Mouse (Mus musculus): ENCODE data around the gene Npas2. TPM values are rescaled to one million over a fixed set of nuclear protein-coding genes. Genes with fewer than 3 reads are reported as not detected.

The Npas2 gene
- total RNA-seq, 2 experiments from 2014 or later, result 65.7 to 75.6 TPM

- intact Hi-C loops (cut with DNase I), result no loop called here
- TF ChIP-seq CTCF (IDR thresholded peaks at IDR 0.05), result no peak
- H3K27ac ChIP-seq, result no peak overlapping the region
- no peak for DNase-seq (ENCODE audit: extremely low spot score in 1 of 2, low spot score in 2 of 2)
- H3K4me3 ChIP-seq, result no peak overlapping the region
Observed at GRCm38 (mm10) chr1:39288425-39288824, 94.9 kb downstream of the Npas2 start.

GRCm38 (mm10) chr1:39292001-39292400 is 98.5 kb downstream of the Npas2 start:
- H3K4me3 ChIP-seq, result no peak overlapping the region
- H3K27ac ChIP-seq, result no peak overlapping the region
- intact Hi-C loops (cut with DNase I), result no loop called here
- no peak for DNase-seq (ENCODE audit: extremely low spot score in 1 of 2, low spot score in 2 of 2)
- TF ChIP-seq CTCF (IDR thresholded peaks at IDR 0.05), result no peak

DNA sequence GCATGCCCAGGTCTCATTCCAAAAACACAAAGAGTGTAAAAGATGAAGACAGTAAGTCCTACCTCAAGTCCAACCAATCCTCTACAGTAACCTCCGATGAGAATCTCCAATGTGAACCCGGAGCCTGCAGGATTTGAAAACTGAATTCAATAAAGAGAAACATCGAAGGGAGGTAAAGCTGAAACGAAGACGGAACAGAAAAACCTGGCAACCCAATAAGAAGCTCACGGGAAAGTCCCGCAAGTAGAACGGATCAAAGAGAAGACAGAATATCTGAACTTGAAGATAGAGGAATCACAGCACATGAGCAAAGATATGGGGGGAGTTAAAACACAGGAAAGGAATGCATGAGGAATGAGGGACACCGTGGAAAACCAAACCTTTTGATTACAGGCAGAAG is 104.8 kb downstream of the Npas2 start:
- intact Hi-C loops (cut with DNase I), result no loop called here
- H3K4me3 ChIP-seq, result no peak overlapping the region
- no peak for DNase-seq (ENCODE audit: extremely low spot score in 1 of 2, low spot score in 2 of 2)

DNA sequence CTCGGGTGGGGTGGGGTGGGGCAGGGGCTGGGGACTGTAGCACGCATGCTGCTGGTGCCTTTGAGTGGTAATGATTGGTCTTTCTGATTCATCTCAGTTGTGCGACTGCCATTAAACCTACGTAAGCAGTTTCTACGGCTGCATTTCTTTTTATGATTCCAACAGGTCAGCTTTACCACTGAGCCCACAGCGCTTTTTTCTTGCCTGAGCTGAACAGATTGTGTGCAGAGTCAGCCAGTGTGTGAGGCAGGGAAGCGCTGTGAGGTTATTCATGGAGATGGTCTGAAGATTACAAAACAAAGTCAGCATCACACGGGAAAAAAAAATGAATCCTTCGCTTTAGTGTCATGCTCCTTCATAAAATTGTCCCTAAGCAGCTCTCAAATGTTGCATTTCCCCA is 106.7 kb downstream of the Npas2 start:
- no peak for TF ChIP-seq CTCF (IDR thresholded peaks at IDR 0.05)
- no peak overlapping the region for H3K4me3 ChIP-seq
- H3K27ac ChIP-seq, result peak overlapping the region; percentile 22
- intact Hi-C loops (cut with DNase I), result no loop called here
- no peak for DNase-seq (ENCODE audit: extremely low spot score in 1 of 2, low spot score in 2 of 2)

More for the DNA sequence above, 104.8 kb downstream of the Npas2 start:
- 0 out of 2 replicates have a peak overlapping the region, but pooled peaks have one; percentile 12 for H3K27ac ChIP-seq
- no peak for TF ChIP-seq CTCF (IDR thresholded peaks at IDR 0.05)

DNA sequence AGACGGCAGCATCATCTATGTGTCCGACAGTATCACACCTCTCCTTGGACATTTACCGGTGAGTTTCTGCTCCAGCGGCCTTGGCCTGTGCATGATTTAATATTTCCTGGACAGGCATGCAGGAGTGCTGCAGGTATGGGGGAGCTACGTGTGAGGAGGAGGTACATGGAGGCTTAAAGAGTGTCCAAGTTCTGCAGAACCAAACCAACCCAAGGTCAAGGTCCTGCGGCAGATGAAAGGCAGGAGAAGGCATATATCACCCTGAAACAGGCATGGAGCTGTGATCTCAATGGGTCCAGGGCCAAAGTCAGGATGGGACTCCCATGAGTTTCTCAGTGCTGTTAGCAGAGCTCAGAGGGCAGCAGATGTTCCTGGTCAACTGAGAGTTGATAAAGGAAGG is 107.1 kb downstream of the Npas2 start:
- intact Hi-C loops (cut with DNase I), result no loop called here
- Histone ChIP-seq H3K4me3 (no peak overlapping the region), H3K27ac (peak overlapping the region; percentile 22; the same call in 1 of the 2 replicates)
- no peak for TF ChIP-seq CTCF (IDR thresholded peaks at IDR 0.05)
- DNase-seq (ENCODE audit: extremely low spot score in 1 of 2, low spot score in 2 of 2), result no peak

GRCm38 (mm10) chr1:39302246-39302645 is 108.7 kb downstream of the Npas2 start:
- Histone ChIP-seq H3K27ac (no peak overlapping the region; the same call in 1 of the 2 replicates), H3K4me3 (no peak overlapping the region)
- no peak for TF ChIP-seq CTCF (IDR thresholded peaks at IDR 0.05)
- intact Hi-C loops (cut with DNase I), result no loop called here
- no peak for DNase-seq (ENCODE audit: extremely low spot score in 1 of 2, low spot score in 2 of 2)

- intact Hi-C loops (cut with DNase I), result no loop called here
- DNase-seq (ENCODE audit: extremely low spot score in 1 of 2, low spot score in 2 of 2), result no peak
- Histone ChIP-seq H3K27ac (no peak overlapping the region), H3K4me3 (no peak overlapping the region)
- TF ChIP-seq CTCF (IDR thresholded peaks at IDR 0.05), result no peak
Observed at GRCm38 (mm10) chr1:39303054-39303649, 109.6 kb downstream of the Npas2 start.

GRCm38 (mm10) chr1:39307291-39307690 is 113.8 kb downstream of the Npas2 start:
- TF ChIP-seq CTCF (IDR thresholded peaks at IDR 0.05), result no peak
- intact Hi-C loops (cut with DNase I), result no loop called here
- Histone ChIP-seq H3K27ac (peak overlapping the region; percentile 81), H3K4me3 (no peak overlapping the region)
- no peak for DNase-seq (ENCODE audit: extremely low spot score in 1 of 2, low spot score in 2 of 2)

DNA sequence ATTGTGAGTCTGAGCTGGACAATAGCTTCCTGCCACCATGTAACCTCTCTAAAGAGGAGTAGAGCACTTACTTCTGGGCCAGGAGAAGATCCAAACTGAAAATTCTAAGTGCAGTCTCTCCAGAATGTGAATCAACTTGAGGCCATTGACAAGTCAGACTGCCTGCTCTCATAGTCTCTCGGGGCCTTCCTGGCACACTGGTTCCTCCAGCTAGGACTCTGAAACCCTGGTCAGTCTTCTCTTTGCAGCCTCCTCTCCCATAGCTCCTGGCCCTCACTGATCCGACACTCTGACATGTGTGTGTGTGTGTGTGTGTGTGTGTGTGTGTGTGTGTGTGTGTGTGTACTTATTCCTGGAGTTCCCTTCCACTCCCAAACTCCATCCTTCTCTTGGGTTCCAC is 114.4 kb downstream of the Npas2 start:
- H3K4me3 ChIP-seq, result no peak overlapping the region
- intact Hi-C loops (cut with DNase I), result no loop called here
- H3K27ac ChIP-seq, result peak overlapping the region; percentile 81
- no peak for DNase-seq (ENCODE audit: extremely low spot score in 1 of 2, low spot score in 2 of 2)
- no peak for TF ChIP-seq CTCF (IDR thresholded peaks at IDR 0.05)

GRCm38 (mm10) chr1:39309548-39309947 is 116.0 kb downstream of the Npas2 start:
- intact Hi-C loops (cut with DNase I), result no loop called here
- no peak for TF ChIP-seq CTCF (IDR thresholded peaks at IDR 0.05)
- Histone ChIP-seq H3K4me3 (no peak overlapping the region), H3K27ac (no peak overlapping the region)
- DNase-seq (ENCODE audit: extremely low spot score in 1 of 2, low spot score in 2 of 2), result no peak

GRCm38 (mm10) chr1:39312345-39312967 is 118.9 kb downstream of the Npas2 start:
- intact Hi-C loops (cut with DNase I), result no loop called here
- no peak for TF ChIP-seq CTCF (IDR thresholded peaks at IDR 0.05)
- Histone ChIP-seq H3K4me3 (no peak overlapping the region), H3K27ac (peak overlapping the region; percentile 45)
- DNase-seq (ENCODE audit: extremely low spot score in 1 of 2, low spot score in 2 of 2), result no peak

GRCm38 (mm10) chr1:39313352-39314245 is 120.1 kb downstream of the Npas2 start:
- no peak overlapping the region for H3K4me3 ChIP-seq
- no peak for TF ChIP-seq CTCF (IDR thresholded peaks at IDR 0.05)
- intact Hi-C loops (cut with DNase I), result no loop called here
- H3K27ac ChIP-seq, result peak overlapping the region; percentile 71
- peak in 1 of 2 experiments; percentile 26 for DNase-seq (ENCODE audit: extremely low spot score in 1 of 2, low spot score in 2 of 2)
